Comparison of ENCODE assay signal across 7 mouse cellular contexts in the genomic region with DNA sequence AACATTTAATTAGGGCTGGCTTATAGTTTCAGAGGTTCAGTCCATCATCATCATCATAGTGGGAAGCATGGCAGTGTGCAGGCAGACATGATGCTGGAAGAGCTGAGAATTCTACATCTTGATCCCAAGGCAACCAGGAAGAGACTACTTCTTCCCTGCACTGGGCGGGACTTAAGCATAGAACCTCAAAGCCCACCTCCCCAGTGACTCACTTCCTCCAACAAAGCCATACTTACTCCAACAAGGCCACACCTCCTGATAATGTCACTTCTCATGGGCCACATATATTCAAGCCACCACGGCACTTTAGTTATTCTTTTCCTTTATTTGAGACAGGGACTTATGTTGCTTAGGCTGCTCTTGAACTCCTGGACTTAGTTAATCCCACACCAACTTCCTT.
"Had no signal": no experiment of that assay in that cellular context is flagged by ENCODE, and none has a peak within 500 bp of the region (broad histone marks: within the 10 kb centered on the region; RNA-seq: fewer than 3 reads in every experiment).

No protein-coding gene starts in this region.

- DNase-seq: lung, adult 2 months; lung, postnatal 14 days; lung, postnatal 36 days; right cerebral cortex, postnatal 14 days; thymus, adult 2 months; thymus, postnatal 25 days; thymus, postnatal 4 days had no signal
